Mouse (Mus musculus): Measurements from ENCODE around the gene Schip1. TPM values are rescaled to one million over a fixed set of nuclear protein-coding genes. Genes with fewer than 3 reads are reported as not detected.

Schip1 gene
- polyA plus RNA-seq, 1 experiment from 2014 or later: 129 TPM

- Histone ChIP-seq H3K36me3 (ENCODE audit: poor library complexity, severe bottlenecking) (no peaks in the 10 kb centered on the region), H3K9ac (no peak overlapping the region), H3K9me3 (replicated peaks) (no peaks in the 10 kb centered on the region), H3K27ac (no peak overlapping the region), H3K27me3 (no peaks in the 10 kb centered on the region; the same call in 1 of the 2 replicates), H3K4me3 (no peak overlapping the region), H3K4me1 (peaks cover 35% of the 10 kb centered on the region), H3K4me2 (no peak overlapping the region)
- ATAC-seq: no peak
- 39% methylated on average over 7 of the region's 7 CpGs for WGBS
Observed at GRCm38 (mm10) chr3:68517236-68517635, 452.6 kb downstream of the Schip1 start.

GRCm38 (mm10) chr3:68518041-68518440 is 453.4 kb downstream of the Schip1 start:
- Histone ChIP-seq H3K4me2 (no peak overlapping the region), H3K27ac (no peak overlapping the region), H3K4me1 (peaks cover 27% of the 10 kb centered on the region), H3K27me3 (no peaks in the 10 kb centered on the region), H3K9ac (no peak overlapping the region), H3K9me3 (replicated peaks) (no peaks in the 10 kb centered on the region), H3K4me3 (no peak overlapping the region), H3K36me3 (ENCODE audit: poor library complexity, severe bottlenecking) (no peaks in the 10 kb centered on the region)
- no peak for ATAC-seq
- 88% methylated on average over 8 of the region's 8 CpGs for WGBS

- Histone ChIP-seq H3K4me2 (no peak overlapping the region), H3K4me3 (no peak overlapping the region), H3K27ac (no peak overlapping the region), H3K27me3 (no peaks in the 10 kb centered on the region), H3K9ac (no peak overlapping the region), H3K9me3 (replicated peaks) (no peaks in the 10 kb centered on the region), H3K4me1 (peaks cover 23% of the 10 kb centered on the region), H3K36me3 (ENCODE audit: poor library complexity, severe bottlenecking) (no peaks in the 10 kb centered on the region)
- WGBS: 92% methylated on average over 5 of the region's 5 CpGs
- no peak for ATAC-seq
Observed at GRCm38 (mm10) chr3:68518586-68518985, 454.0 kb downstream of the Schip1 start.

DNA sequence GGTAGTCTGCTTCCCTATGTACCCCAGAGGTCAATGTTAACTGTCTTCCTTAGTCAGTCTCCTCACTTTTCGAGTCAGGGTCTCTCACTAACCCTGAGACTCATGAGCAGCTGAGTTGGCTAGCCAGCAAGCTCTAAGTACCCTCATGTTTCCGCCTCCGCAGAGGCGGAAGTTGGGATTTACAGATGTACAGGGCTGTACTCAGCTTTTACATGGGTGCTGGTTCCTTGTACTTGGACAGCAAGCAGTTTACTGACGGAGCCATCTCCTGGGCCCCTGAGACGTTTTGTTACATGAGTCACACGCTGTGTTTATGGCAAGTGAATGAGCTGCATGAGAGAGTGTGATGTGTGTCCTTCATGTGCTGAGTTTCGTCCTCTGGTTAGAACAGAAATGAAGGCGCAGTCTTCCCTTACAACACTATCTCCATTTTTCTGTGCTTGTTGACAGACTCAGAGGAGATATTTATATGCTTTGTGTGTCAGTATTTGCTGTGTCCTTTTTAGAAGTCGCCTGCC is 460.8 kb downstream of the Schip1 start:
- ATAC-seq: no peak
- H3K4me1 ChIP-seq: no peaks in the 10 kb centered on the region
- no peak overlapping the region for H3K9ac ChIP-seq
- H3K4me2 ChIP-seq: no peak overlapping the region
- 92% methylated on average over 10 of the region's 10 CpGs for WGBS
- no peak overlapping the region for H3K4me3 ChIP-seq
- H3K27me3 ChIP-seq: no peaks in the 10 kb centered on the region
- no peak overlapping the region for H3K27ac ChIP-seq
- no peaks in the 10 kb centered on the region for H3K36me3 ChIP-seq (ENCODE audit: poor library complexity, severe bottlenecking)
- H3K9me3 ChIP-seq (replicated peaks): no peaks in the 10 kb centered on the region

DNA sequence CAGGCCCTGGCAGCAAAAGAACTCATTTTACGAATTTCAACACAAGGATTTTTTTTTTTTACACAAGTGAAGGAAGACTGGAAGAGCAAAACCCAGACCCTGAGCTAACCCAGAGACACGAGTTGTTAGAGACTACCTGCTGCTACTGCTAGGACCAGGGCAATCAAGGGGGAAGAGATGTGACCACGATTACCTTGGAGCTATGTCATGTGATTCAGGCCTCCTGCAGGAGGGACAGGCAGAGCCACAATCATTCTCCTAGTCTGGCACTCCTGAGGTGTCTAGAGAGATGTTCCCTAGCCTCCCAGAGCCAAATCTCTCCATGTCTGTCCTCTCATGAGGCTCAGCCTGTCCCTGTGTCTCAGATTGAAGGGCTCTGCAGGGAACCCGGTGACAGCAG is 461.8 kb downstream of the Schip1 start:
- 64% methylated on average over 4 of the region's 4 CpGs for WGBS
- Histone ChIP-seq H3K36me3 (ENCODE audit: poor library complexity, severe bottlenecking) (no peaks in the 10 kb centered on the region), H3K4me3 (no peak overlapping the region), H3K4me2 (no peak overlapping the region), H3K4me1 (no peaks in the 10 kb centered on the region), H3K9me3 (replicated peaks) (no peaks in the 10 kb centered on the region), H3K9ac (no peak overlapping the region), H3K27me3 (no peaks in the 10 kb centered on the region), H3K27ac (no peak overlapping the region)
- no peak for ATAC-seq

DNA sequence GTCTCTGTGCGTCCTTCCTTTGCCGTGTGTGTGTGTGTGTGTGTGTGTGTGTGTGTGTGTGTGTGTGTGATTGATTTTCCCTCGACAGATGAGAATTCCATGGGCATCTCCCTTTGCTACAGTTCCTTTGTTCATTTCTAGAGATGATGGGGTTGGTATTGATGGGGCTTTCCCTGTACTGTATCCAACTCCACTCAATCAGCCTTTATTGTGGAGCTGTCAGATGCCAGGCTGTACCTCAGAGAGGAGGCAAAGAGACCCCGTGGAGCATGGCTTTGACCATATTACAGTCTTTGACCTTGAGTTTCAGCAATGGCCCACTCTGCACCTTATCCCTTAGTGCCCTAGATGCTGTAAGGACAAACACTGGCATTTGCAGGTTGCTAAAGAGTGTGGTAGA is 462.6 kb downstream of the Schip1 start:
- Histone ChIP-seq H3K4me2 (no peak overlapping the region), H3K36me3 (ENCODE audit: poor library complexity, severe bottlenecking) (no peaks in the 10 kb centered on the region), H3K27ac (no peak overlapping the region), H3K4me1 (no peaks in the 10 kb centered on the region), H3K4me3 (no peak overlapping the region), H3K9ac (no peak overlapping the region), H3K27me3 (no peaks in the 10 kb centered on the region), H3K9me3 (replicated peaks) (no peaks in the 10 kb centered on the region)
- no peak for ATAC-seq
- 64% methylated on average over 3 of the region's 4 CpGs for WGBS

DNA sequence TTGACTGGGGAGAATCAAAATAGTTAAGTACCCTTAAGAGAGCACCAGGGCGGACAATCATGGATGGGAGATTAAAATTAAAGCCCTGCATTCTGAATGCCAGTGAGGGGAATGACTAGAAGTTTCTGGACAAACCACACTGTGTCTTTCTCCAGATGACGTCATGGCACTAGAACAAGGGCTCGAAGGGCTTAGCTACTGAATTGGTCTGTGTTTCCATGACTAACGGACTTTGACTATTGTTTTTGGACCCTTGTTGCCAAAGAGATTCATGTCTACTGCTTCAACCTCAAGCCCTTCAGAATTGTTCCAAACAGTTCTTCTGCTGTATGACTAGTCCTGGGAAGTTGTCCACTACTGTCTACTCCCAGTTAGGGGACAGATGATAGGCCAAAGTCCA is 467.3 kb downstream of the Schip1 start:
- Histone ChIP-seq H3K4me1 (no peaks in the 10 kb centered on the region), H3K27ac (no peak overlapping the region), H3K9ac (no peak overlapping the region), H3K4me3 (no peak overlapping the region), H3K9me3 (replicated peaks) (no peaks in the 10 kb centered on the region; the same call in none of the 2 replicates), H3K4me2 (no peak overlapping the region), H3K27me3 (no peaks in the 10 kb centered on the region), H3K36me3 (ENCODE audit: poor library complexity, severe bottlenecking) (no peaks in the 10 kb centered on the region)
- 82% methylated on average over 4 of the region's 4 CpGs for WGBS
- ATAC-seq: no peak

- Histone ChIP-seq H3K27me3 (no peaks in the 10 kb centered on the region), H3K9me3 (replicated peaks) (no peaks in the 10 kb centered on the region; the same call in none of the 2 replicates), H3K36me3 (ENCODE audit: poor library complexity, severe bottlenecking) (no peaks in the 10 kb centered on the region), H3K27ac (no peak overlapping the region), H3K4me1 (no peaks in the 10 kb centered on the region), H3K9ac (no peak overlapping the region), H3K4me2 (no peak overlapping the region), H3K4me3 (no peak overlapping the region)
- ATAC-seq: no peak
- WGBS: 20% methylated on average over 5 of the region's 7 CpGs
Observed at GRCm38 (mm10) chr3:68534571-68535051, 470.0 kb downstream of the Schip1 start.

DNA sequence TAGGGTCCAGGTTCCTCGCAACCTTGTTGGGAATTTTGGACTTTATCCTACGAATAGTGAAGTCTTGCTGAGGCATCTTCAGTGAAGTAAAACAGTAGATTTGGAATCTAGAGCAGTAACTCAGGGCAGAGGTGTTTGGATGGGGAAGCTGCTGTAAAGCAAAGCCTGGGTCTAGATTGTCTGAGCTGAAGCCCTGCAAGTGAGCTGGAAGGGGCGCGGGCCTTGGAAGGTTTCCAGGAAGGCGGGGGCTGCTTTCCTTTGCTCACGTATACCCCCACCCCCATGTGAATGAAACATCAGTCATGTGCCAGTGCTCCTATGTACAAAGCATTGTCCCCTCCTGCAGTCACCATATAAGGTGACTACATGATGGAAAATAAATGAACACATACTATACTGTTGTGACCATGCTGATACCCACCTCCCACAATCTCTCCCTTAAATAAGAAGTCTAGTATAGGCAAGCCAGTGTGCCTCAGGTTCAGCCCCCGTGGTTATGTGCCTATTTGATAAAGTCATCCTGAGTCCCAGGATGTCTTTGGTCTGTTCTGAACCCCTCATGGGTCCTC is 470.6 kb downstream of the Schip1 start:
- no peak overlapping the region for H3K27ac ChIP-seq

GRCm38 (mm10) chr3:68536071-68536470 is 471.5 kb downstream of the Schip1 start:
- Histone ChIP-seq H3K27me3 (no peaks in the 10 kb centered on the region), H3K9ac (no peak overlapping the region), H3K9me3 (replicated peaks) (no peaks in the 10 kb centered on the region; the same call in none of the 2 replicates), H3K4me1 (no peaks in the 10 kb centered on the region), H3K4me3 (no peak overlapping the region), H3K27ac (no peak overlapping the region), H3K4me2 (no peak overlapping the region), H3K36me3 (ENCODE audit: poor library complexity, severe bottlenecking) (no peaks in the 10 kb centered on the region)
- 47% methylated on average over 3 of the region's 3 CpGs for WGBS
- no peak for ATAC-seq

More for the DNA sequence above, 470.6 kb downstream of the Schip1 start:
- Histone ChIP-seq H3K27me3 (no peaks in the 10 kb centered on the region), H3K4me2 (no peak overlapping the region), H3K4me1 (no peaks in the 10 kb centered on the region), H3K4me3 (no peak overlapping the region), H3K9ac (no peak overlapping the region), H3K36me3 (ENCODE audit: poor library complexity, severe bottlenecking) (no peaks in the 10 kb centered on the region), H3K9me3 (replicated peaks) (no peaks in the 10 kb centered on the region; the same call in none of the 2 replicates)
- no peak for ATAC-seq
- 75% methylated on average over 7 of the region's 7 CpGs for WGBS

- Histone ChIP-seq H3K9me3 (replicated peaks) (no peaks in the 10 kb centered on the region; the same call in 1 of the 2 replicates), H3K27me3 (no peaks in the 10 kb centered on the region; the same call in 1 of the 2 replicates), H3K9ac (no peak overlapping the region), H3K36me3 (ENCODE audit: poor library complexity, severe bottlenecking) (no peaks in the 10 kb centered on the region), H3K4me1 (peaks cover 27% of the 10 kb centered on the region), H3K4me2 (no peak overlapping the region), H3K27ac (no peak overlapping the region), H3K4me3 (no peak overlapping the region)
- WGBS: 88% methylated on average over 8 of the region's 8 CpGs
- no peak for ATAC-seq
Observed at GRCm38 (mm10) chr3:68541688-68542087, 477.1 kb downstream of the Schip1 start.

DNA sequence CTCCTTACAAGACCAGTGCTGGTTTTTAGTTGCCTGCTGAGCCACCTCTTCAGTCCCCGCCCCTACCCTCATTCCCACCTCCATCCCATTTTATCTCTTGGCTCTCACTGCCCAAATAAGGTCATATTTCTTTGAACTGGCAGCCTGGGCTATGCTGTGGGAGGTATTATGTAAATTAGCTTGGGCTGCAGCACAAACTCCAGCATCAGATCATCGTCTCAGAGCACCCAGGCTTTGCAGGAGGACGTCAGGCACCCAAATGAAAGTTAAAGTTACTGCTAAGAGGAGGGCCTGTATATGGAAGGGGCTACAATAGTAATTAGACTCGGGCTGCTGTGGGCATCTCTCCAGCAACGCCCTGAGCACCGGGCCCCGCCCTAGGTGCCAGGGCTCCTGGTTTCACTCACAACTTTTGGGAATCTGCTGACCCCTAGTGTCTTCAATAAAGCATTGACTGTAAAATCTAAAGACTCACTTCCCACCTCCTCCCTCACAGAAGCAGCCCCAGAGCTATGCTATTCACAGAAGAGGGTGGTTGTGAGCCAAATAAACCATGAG is 478.4 kb downstream of the Schip1 start:
- Histone ChIP-seq H3K27me3 (no peaks in the 10 kb centered on the region; the same call in 1 of the 2 replicates), H3K36me3 (ENCODE audit: poor library complexity, severe bottlenecking) (no peaks in the 10 kb centered on the region), H3K4me2 (peak overlapping the region; percentile 53), H3K9ac (no peak overlapping the region; the same call in 1 of the 2 replicates), H3K27ac (no peak overlapping the region), H3K9me3 (replicated peaks) (no peaks in the 10 kb centered on the region), H3K4me3 (peak overlapping the region; percentile 17; the same call in 1 of the 2 replicates), H3K4me1 (peaks cover 27% of the 10 kb centered on the region)
- 3% methylated on average over 7 of the region's 7 CpGs for WGBS
- peak; percentile 83 for ATAC-seq

Measured in forebrain, embryonic 13.5 days (tissue).